Mouse (Mus musculus) limb, embryonic 14.5 days (tissue): ENCODE measurements around the gene Osm. TPM values are rescaled to one million over a fixed set of nuclear protein-coding genes. Genes with fewer than 3 reads are reported as not detected.

ENCODE experiments used
- ATAC-seq: fragments of 200-750 bp; cut with Nextera tagmentation; 2 replicates; pipeline ENCODE4 v1.8.0; 2017; ENCODE audit warnings: low read depth, moderate number of reproducible peaks, moderate TSS enrichment; ENCODE audit not compliant: low FRiP score
- DNase-seq: peaks from one replicate; pipeline ENCODE4 v3.0.0-alpha.2; 2015; ENCODE audit warnings: low spot score
- H3K27ac ChIP-seq: fragments of 300-500 bp; sonication (generic); replicated peaks from 2 replicates; pipeline ENCODE4 v1.5.1; 2014; ENCODE audit warnings: low read depth, mild to moderate bottlenecking, low read length, moderate library complexity, mixed read lengths
- H3K27me3 ChIP-seq: fragments of 300-500 bp; sonication (generic); 2 replicates; pipeline ENCODE4 v1.6.1; 2014; ENCODE audit warnings: low read length, mixed read lengths; ENCODE audit not compliant: control insufficient read depth, insufficient read depth
- H3K36me3 ChIP-seq: fragments of 300-500 bp; sonication (generic); 2 replicates; pipeline ENCODE4 v1.6.1; 2014; ENCODE audit warnings: mild to moderate bottlenecking, low read length, moderate library complexity, mixed read lengths; ENCODE audit not compliant: control insufficient read depth, insufficient read depth
- H3K4me1 ChIP-seq: fragments of 300-500 bp; sonication (generic); 2 replicates; pipeline ENCODE4 v1.6.1; 2014; ENCODE audit warnings: antibody characterized with exemption, low read length, mixed read lengths; ENCODE audit not compliant: control insufficient read depth, insufficient read depth
- H3K4me2 ChIP-seq: fragments of 300-500 bp; sonication (generic); replicated peaks from 2 replicates; pipeline ENCODE4 v1.6.1; 2014; ENCODE audit warnings: low read depth, mild to moderate bottlenecking, low read length, moderate library complexity; ENCODE audit not compliant: severe bottlenecking
- H3K4me3 ChIP-seq: fragments of 300-500 bp; sonication (generic); replicated peaks from 2 replicates; pipeline ENCODE4 v1.5.1; 2014; ENCODE audit warnings: low read length
- H3K9ac ChIP-seq: fragments of 300-500 bp; sonication (generic); 2 replicates; pipeline ENCODE4 v1.6.1; 2014; ENCODE audit warnings: mild to moderate bottlenecking, low read depth, low read length, moderate library complexity; ENCODE audit not compliant: severe bottlenecking
- H3K9me3 ChIP-seq: fragments of 300-500 bp; sonication (generic); 2 replicates; pipeline ENCODE4 v1.6.1; 2016; ENCODE audit warnings: low read length; ENCODE audit not compliant: control insufficient read depth
- POLR2A ChIP-seq: fragments of 200-500 bp; IDR thresholded peaks from 2 replicates; pipeline ENCODE4 v1.8.0; 2012; ENCODE audit warnings: inconsistent platforms, mild to moderate bottlenecking, moderate library complexity, borderline replicate concordance; ENCODE audit not compliant: insufficient read depth, insufficient read length; ENCODE audit errors: extremely low read depth
- WGBS: fragments of 180-500 bp; shearing (Covaris S2); extraction: QIAGEN DNeasy Blood & Tissue Kit; methylation state at CpG from one replicate; pipeline ENCODE4 v1.1.7; 2014; 5-methylcytosine and 5-hydroxymethylcytosine counted together
- polyA plus RNA-seq, 2 experiments: library from polyadenylated mRNA; depleted of rRNA in 1 of 2; stranded (reverse) in 1 of 2; unstranded in 1 of 2; fragments of >200 nt; fragmentation: Nextera tagmentation in 1 of 2; extraction: Ambion mirVana in 1 of 2; gene quantifications; 2 replicates each; pipeline versions ENCODE4 v1.2.1 to v1.2.3; 2012 to 2014

The Osm gene
- polyA plus RNA-seq, 2 experiments = 0.18 to 0.26 TPM

DNA sequence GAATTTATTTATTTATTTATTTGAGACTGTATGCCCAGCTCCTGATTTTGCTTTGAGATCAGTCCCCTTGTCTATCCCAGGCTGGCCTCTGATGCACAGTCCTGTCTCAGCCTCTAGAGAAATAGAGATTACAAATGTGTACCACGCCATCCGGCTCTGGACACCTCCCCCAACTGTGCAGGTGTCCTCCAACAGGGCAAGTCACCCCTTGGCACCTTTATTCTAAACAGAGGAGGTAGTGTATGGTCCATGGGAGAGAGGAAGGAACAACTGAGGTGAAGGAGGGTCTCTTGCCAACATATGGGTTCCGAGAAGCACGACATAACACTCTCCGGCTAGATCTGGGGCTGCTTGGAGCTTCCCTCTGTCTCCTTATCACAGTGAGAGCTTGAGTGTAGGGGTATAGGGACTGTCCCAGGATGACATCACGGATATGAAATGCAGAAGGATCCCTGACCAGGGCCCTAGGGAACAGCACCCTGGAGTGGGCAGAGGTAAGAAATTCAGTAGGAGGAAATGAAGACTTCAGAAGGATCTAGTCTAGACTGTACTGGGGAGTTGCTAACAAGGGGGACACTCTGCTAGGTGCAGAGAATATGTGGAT, 1.1 kb upstream of the Osm start:
- no peak for TF ChIP-seq POLR2A
- no peaks in the 10 kb centered on the region for H3K27me3 ChIP-seq
- no peak overlapping the region for H3K9ac ChIP-seq
- no peaks in the 10 kb centered on the region for H3K36me3 ChIP-seq
- no peaks in the 10 kb centered on the region for H3K9me3 ChIP-seq
- no peak overlapping the region for H3K27ac ChIP-seq
- H3K4me3 ChIP-seq = no peak overlapping the region
- DNase-seq (no peak), ATAC-seq (no peak)
- H3K4me2 ChIP-seq = no peak overlapping the region
- 85% methylated on average over 6 of the region's 6 CpGs for WGBS
- H3K4me1 ChIP-seq = no peaks in the 10 kb centered on the region

GRCm38 (mm10) chr11:4236546-4237067, 387 bp downstream of the Osm start:
- ATAC-seq = no peak
- H3K4me3 ChIP-seq = no peak overlapping the region
- H3K9me3 ChIP-seq = no peaks in the 10 kb centered on the region
- no peak overlapping the region for H3K27ac ChIP-seq
- no peaks in the 10 kb centered on the region for H3K27me3 ChIP-seq
- TF ChIP-seq POLR2A = no peak
- no peak for DNase-seq
- H3K4me2 ChIP-seq = no peak overlapping the region
- H3K9ac ChIP-seq = no peak overlapping the region
- no peaks in the 10 kb centered on the region for H3K36me3 ChIP-seq
- 87% methylated on average over 21 of the region's 21 CpGs for WGBS
- no peaks in the 10 kb centered on the region for H3K4me1 ChIP-seq

GRCm38 (mm10) chr11:4237389-4237912, 1.2 kb downstream of the Osm start:
- Histone ChIP-seq H3K9me3 (no peaks in the 10 kb centered on the region), H3K27ac (no peak overlapping the region), H3K4me2 (no peak overlapping the region), H3K4me3 (no peak overlapping the region), H3K9ac (no peak overlapping the region), H3K4me1 (no peaks in the 10 kb centered on the region), H3K36me3 (no peaks in the 10 kb centered on the region), H3K27me3 (no peaks in the 10 kb centered on the region)
- DNase-seq (no peak), ATAC-seq (no peak)
- WGBS = 79% methylated on average over 18 of the region's 18 CpGs
- TF ChIP-seq POLR2A = no peak

DNA sequence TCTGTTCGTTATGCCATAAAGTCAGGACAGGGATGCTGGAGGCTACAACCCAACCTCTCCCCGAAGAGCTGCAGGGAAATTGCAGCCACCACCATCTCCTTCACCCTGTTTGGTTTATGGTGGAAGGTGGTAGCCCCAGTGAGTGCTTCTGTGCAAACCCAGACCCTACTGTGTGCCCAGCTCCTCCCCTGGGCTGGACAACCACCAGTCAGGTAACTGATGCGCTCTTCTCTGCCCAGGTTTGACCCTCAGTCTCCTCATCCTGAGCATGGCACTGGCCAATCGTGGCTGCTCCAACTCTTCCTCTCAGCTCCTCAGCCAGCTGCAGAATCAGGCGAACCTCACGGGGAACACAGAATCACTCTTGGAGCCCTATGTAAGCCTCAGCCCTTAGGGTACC, 1.9 kb downstream of the Osm start:
- H3K27me3 ChIP-seq = no peaks in the 10 kb centered on the region
- no peaks in the 10 kb centered on the region for H3K9me3 ChIP-seq
- H3K4me1 ChIP-seq = no peaks in the 10 kb centered on the region
- H3K36me3 ChIP-seq = no peaks in the 10 kb centered on the region
- ATAC-seq = no peak
- no peak for DNase-seq
- no peak overlapping the region for H3K9ac ChIP-seq
- no peak overlapping the region for H3K27ac ChIP-seq
- TF ChIP-seq POLR2A = no peak
- WGBS = 89% methylated on average over 6 of the region's 6 CpGs
- no peak overlapping the region for H3K4me3 ChIP-seq
- H3K4me2 ChIP-seq = no peak overlapping the region

DNA sequence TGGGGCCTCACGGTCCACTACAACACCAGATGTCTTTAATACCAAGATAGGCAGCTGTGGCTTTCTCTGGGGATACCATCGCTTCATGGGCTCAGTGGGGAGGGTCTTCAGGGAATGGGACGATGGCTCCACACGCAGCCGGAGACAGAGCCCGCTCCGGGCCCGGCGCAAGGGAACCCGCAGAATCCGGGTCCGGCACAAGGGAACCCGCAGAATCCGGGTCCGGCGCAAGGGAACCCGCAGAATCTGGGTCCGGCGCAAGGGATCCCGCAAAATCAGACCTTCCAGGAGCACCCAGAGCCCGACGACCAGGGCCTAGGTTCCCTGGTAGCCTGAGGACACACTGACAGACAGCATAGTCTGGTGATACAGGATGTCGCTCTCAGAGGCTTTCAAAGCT, 3.5 kb downstream of the Osm start:
- ATAC-seq = no peak
- no peak overlapping the region for H3K27ac ChIP-seq
- H3K9ac ChIP-seq = no peak overlapping the region
- no peaks in the 10 kb centered on the region for H3K4me1 ChIP-seq
- H3K4me3 ChIP-seq = no peak overlapping the region
- H3K9me3 ChIP-seq = no peaks in the 10 kb centered on the region
- no peak overlapping the region for H3K4me2 ChIP-seq
- WGBS = 93% methylated on average over 23 of the region's 23 CpGs
- DNase-seq = no peak
- H3K36me3 ChIP-seq = no peaks in the 10 kb centered on the region
- no peak for TF ChIP-seq POLR2A
- H3K27me3 ChIP-seq = no peaks in the 10 kb centered on the region
